32 mouse cellular contexts compared by ENCODE assay signal in genomic region chr2:148393149-148393548, GRCm38 (mm10). TPM values are rescaled to one million over a fixed set of nuclear protein-coding genes. Genes with fewer than 3 reads are reported as not detected.
DNase-seq lines count a peak whose midpoint lies in the region; ATAC-seq and TF ChIP-seq lines count a peak whose summit lies in the region.
"Had no signal": no experiment of that assay in that cellular context is flagged by ENCODE, and none has a peak within 500 bp of the region (broad histone marks: within the 10 kb centered on the region; RNA-seq: fewer than 3 reads in every experiment).

No protein-coding gene starts in this region.

- TF ChIP-seq CTCF in liver, postnatal 0 days (IDR thresholded peaks at IDR 0.05; ENCODE audit: low read depth): no peak

- intact Hi-C loops in heart, postnatal 36 days (cut with DNase I): loop anchor here (10.0 kb wide), 1 partner anchor 588 kb away; no protein-coding TSS in a partner anchor

- TF ChIP-seq EP300 in liver, postnatal 0 days (IDR thresholded peaks at IDR 0.05; ENCODE audit: low read depth): no peak

- no peaks in the 10 kb centered on the region for H3K9me3 ChIP-seq in liver, postnatal 0 days (ENCODE audit: low read length)
- no peaks in the 10 kb centered on the region for H3K9me3 ChIP-seq in liver, embryonic 11.5 days (ENCODE audit: control insufficient read depth, low read length)
- H3K9me3 ChIP-seq in hindbrain, embryonic 13.5 days: no peaks in the 10 kb centered on the region
- H3K9me3 ChIP-seq: embryonic facial prominence, embryonic 10.5 days; embryonic facial prominence, embryonic 15.5 days; forebrain, embryonic 12.5 days; heart, embryonic 12.5 days; hindbrain, embryonic 15.5 days; limb, embryonic 10.5 days; limb, embryonic 15.5 days; midbrain, embryonic 13.5 days had no signal

- no peak overlapping the region for H3K27ac ChIP-seq in liver, postnatal 0 days (ENCODE audit: low read depth)
- H3K27ac ChIP-seq in liver, embryonic 11.5 days (ENCODE audit: low read depth, low read length): no peak overlapping the region
- H3K27ac ChIP-seq in hindbrain, embryonic 13.5 days: no peak overlapping the region
- H3K27ac ChIP-seq: embryonic facial prominence, embryonic 10.5 days; embryonic facial prominence, embryonic 15.5 days; forebrain, embryonic 12.5 days; hindbrain, embryonic 15.5 days; limb, embryonic 10.5 days; limb, embryonic 15.5 days; midbrain, embryonic 13.5 days had no signal

- H3K4me3 ChIP-seq in liver, postnatal 0 days (ENCODE audit: low read depth, low read length): no peak overlapping the region
- no peak overlapping the region for H3K4me3 ChIP-seq in liver, embryonic 11.5 days (ENCODE audit: low read depth, low read length)
- H3K4me3 ChIP-seq in hindbrain, embryonic 13.5 days: no peak overlapping the region
- H3K4me3 ChIP-seq: embryonic facial prominence, embryonic 10.5 days; embryonic facial prominence, embryonic 15.5 days; forebrain, embryonic 12.5 days; heart, embryonic 12.5 days; hindbrain, embryonic 15.5 days; limb, embryonic 10.5 days; limb, embryonic 15.5 days; midbrain, embryonic 13.5 days had no signal

- no peak overlapping the region for H3K4me2 ChIP-seq in liver, postnatal 0 days (ENCODE audit: low read depth, low read length)
- no peak overlapping the region for H3K4me2 ChIP-seq in liver, embryonic 11.5 days
- H3K4me2 ChIP-seq in hindbrain, embryonic 13.5 days: no peak overlapping the region
- H3K4me2 ChIP-seq: embryonic facial prominence, embryonic 15.5 days; forebrain, embryonic 12.5 days; heart, embryonic 12.5 days; hindbrain, embryonic 15.5 days; limb, embryonic 15.5 days; midbrain, embryonic 13.5 days had no signal

- H3K4me1 ChIP-seq in liver, postnatal 0 days (ENCODE audit: insufficient read depth): peaks cover 20% of the 10 kb centered on the region
- H3K4me1 ChIP-seq in liver, embryonic 11.5 days (replicated peaks; ENCODE audit: control insufficient read depth, insufficient read depth, low read length): no peaks in the 10 kb centered on the region
- H3K4me1 ChIP-seq in hindbrain, embryonic 13.5 days (replicated peaks): peaks cover 9% of the 10 kb centered on the region; the same call in 1 of the 2 replicates

- no peaks in the 10 kb centered on the region for H3K36me3 ChIP-seq in liver, postnatal 0 days (replicated peaks; ENCODE audit: insufficient read depth, low read length)
- H3K36me3 ChIP-seq in liver, embryonic 11.5 days (ENCODE audit: control insufficient read depth, insufficient read depth, low read length): no peaks in the 10 kb centered on the region
- no peaks in the 10 kb centered on the region for H3K36me3 ChIP-seq in hindbrain, embryonic 13.5 days
- H3K36me3 ChIP-seq: embryonic facial prominence, embryonic 10.5 days; embryonic facial prominence, embryonic 15.5 days; forebrain, embryonic 12.5 days; heart, embryonic 12.5 days; hindbrain, embryonic 15.5 days; limb, embryonic 10.5 days; limb, embryonic 15.5 days; midbrain, embryonic 13.5 days had no signal

- WGBS in liver, postnatal 0 days (ENCODE audit: insufficient replicate concordance): 39% methylated on average over 1 of the region's 1 CpGs
- 45% methylated on average over 1 of the region's 1 CpGs for WGBS in liver, embryonic 11.5 days
- 71% methylated on average over 1 of the region's 1 CpGs for WGBS in hindbrain, embryonic 13.5 days

- peak; percentile 77 for DNase-seq in heart, adult 11 months
- DNase-seq in heart, postnatal 36 days: no peak
- DNase-seq in liver, postnatal 0 days: no peak
- no peak for DNase-seq in liver, embryonic 11.5 days (ENCODE audit: low spot score)
- DNase-seq in right cerebral cortex, postnatal 4 days: no peak
- no peak for DNase-seq in frontal cortex, postnatal 14 days (ENCODE audit: low spot score in 2 of 2)
- DNase-seq: adrenal gland, postnatal 25 days; cerebellum, adult 2 months; cerebellum, postnatal 14 days; forebrain, postnatal 0 days; gastrocnemius, postnatal 10 days; kidney, adult 8-10 months; kidney, postnatal 10 days; layer of hippocampus, postnatal 36 days; lung, adult 2 months; lung, postnatal 10 days; right cerebral cortex, adult 18-20 months had no signal

- ATAC-seq in liver, postnatal 0 days: peak; percentile 86
- ATAC-seq in liver, embryonic 11.5 days (replicated peaks; ENCODE audit: low FRiP score): no peak
- peak; percentile 55 for ATAC-seq in megakaryocyte, adult 5-6 weeks (ENCODE audit: poor library complexity, severe bottlenecking)
- ATAC-seq in hindbrain, embryonic 13.5 days (ENCODE audit: low FRiP score): no peak
- ATAC-seq: forebrain, postnatal 0 days; inflammation-experienced regulatory T-cells, adult 6 months; midbrain, embryonic 13.5 days; Patski had no signal

- H3K27me3 ChIP-seq in liver, postnatal 0 days (ENCODE audit: insufficient read depth, low read length): peaks cover 19% of the 10 kb centered on the region
- H3K27me3 ChIP-seq in liver, embryonic 11.5 days (replicated peaks; ENCODE audit: control insufficient read depth, insufficient read depth, low read length): peaks cover 36% of the 10 kb centered on the region
- H3K27me3 ChIP-seq in hindbrain, embryonic 13.5 days: peaks cover 53% of the 10 kb centered on the region
- H3K27me3 ChIP-seq: Patski had no signal

- no peak overlapping the region for H3K9ac ChIP-seq in liver, postnatal 0 days (replicated peaks)
- no peak overlapping the region for H3K9ac ChIP-seq in liver, embryonic 11.5 days (ENCODE audit: low read depth, low read length)
- H3K9ac ChIP-seq in hindbrain, embryonic 13.5 days: no peak overlapping the region
- H3K9ac ChIP-seq: embryonic facial prominence, embryonic 15.5 days; forebrain, embryonic 12.5 days; forebrain, postnatal 0 days; heart, embryonic 12.5 days; hindbrain, embryonic 15.5 days; limb, embryonic 15.5 days; midbrain, embryonic 13.5 days had no signal

RNA-seq across cellular contexts. Expression of gene Sstr4, which starts 2.0 kb away (rescaled TPM):
- total RNA-seq in heart, postnatal 36 days (2021): 1 to 10 TPM; 1.0 to 1.9 TPM
- polyA plus RNA-seq in liver, postnatal 0 days (2015; fragmentation: Nextera tagmentation; extraction: Ambion mirVana): not detected in 2 replicates
- polyA plus RNA-seq in liver, embryonic 11.5 days (2014; fragmentation: Nextera tagmentation; extraction: Ambion mirVana): 0.42 and 0.43 TPM in 2 replicates
- 0.80 TPM in 1 of 2 replicates, not detected in the other for total RNA-seq in megakaryocyte, adult 5-6 weeks (2015)
- total RNA-seq in megakaryocyte, adult 5-6 weeks (2017): 1.5 TPM in 1 of 2 replicates, not detected in the other
- polyA plus RNA-seq in hindbrain, embryonic 13.5 days (2015; fragmentation: Nextera tagmentation; extraction: Ambion mirVana): 2.1 and 2.5 TPM in 2 replicates
- total RNA-seq: adrenal gland, postnatal 25 days; hematopoietic stem cell, adult 5-6 weeks; MEL had no signal
- polyA plus RNA-seq: inflammation-experienced regulatory T-cells, adult 6 months; Patski; testis, adult 2 months had no signal

RNA-seq across cellular contexts. Expression of gene Thbd, which starts 14.8 kb away (rescaled TPM):
- 10 to 100 TPM; 38.4 to 51.7 TPM for total RNA-seq in heart, postnatal 36 days (2021)
- 1.6 and 1.7 TPM in 2 replicates for polyA plus RNA-seq in liver, postnatal 0 days (2015; fragmentation: Nextera tagmentation; extraction: Ambion mirVana)
- polyA plus RNA-seq in liver, embryonic 11.5 days (2014; fragmentation: Nextera tagmentation; extraction: Ambion mirVana): 4.6 and 5.2 TPM in 2 replicates
- 31.0 and 33.5 TPM in 2 replicates for total RNA-seq in megakaryocyte, adult 5-6 weeks (2015)
- 31.1 and 31.3 TPM in 2 replicates for total RNA-seq in megakaryocyte, adult 5-6 weeks (2017)
- polyA plus RNA-seq in hindbrain, embryonic 13.5 days (2015; fragmentation: Nextera tagmentation; extraction: Ambion mirVana): 8.8 and 10.3 TPM in 2 replicates
- total RNA-seq: MEL had no signal
- polyA plus RNA-seq: Patski had no signal

RNA-seq across cellular contexts. Expression of gene Cd93, which starts 50.2 kb away (rescaled TPM):
- total RNA-seq in heart, postnatal 36 days (2021): 10 to 100 TPM; 65.4 to 68.0 TPM
- polyA plus RNA-seq in liver, postnatal 0 days (2015; fragmentation: Nextera tagmentation; extraction: Ambion mirVana): 2.7 and 3.3 TPM in 2 replicates
- polyA plus RNA-seq in liver, embryonic 11.5 days (2014; fragmentation: Nextera tagmentation; extraction: Ambion mirVana): 4.6 and 5.0 TPM in 2 replicates
- total RNA-seq in megakaryocyte, adult 5-6 weeks (2015): 48.5 and 49.1 TPM in 2 replicates
- 61.8 and 65.4 TPM in 2 replicates for total RNA-seq in megakaryocyte, adult 5-6 weeks (2017)
- 7.4 and 8.2 TPM in 2 replicates for polyA plus RNA-seq in hindbrain, embryonic 13.5 days (2015; fragmentation: Nextera tagmentation; extraction: Ambion mirVana)
- total RNA-seq: MEL had no signal

Comparison
In these comparisons a context has a peak if more than half of its experiments do, and no peak if none do; other contexts are left out.
1. ATAC-seq: peak in liver, postnatal 0 days (single experiment) and megakaryocyte, adult 5-6 weeks (single experiment); none in liver, embryonic 11.5 days (single experiment) and hindbrain, embryonic 13.5 days (single experiment).